ENCODE assay signal across 37 mouse cellular contexts in the genomic region with DNA sequence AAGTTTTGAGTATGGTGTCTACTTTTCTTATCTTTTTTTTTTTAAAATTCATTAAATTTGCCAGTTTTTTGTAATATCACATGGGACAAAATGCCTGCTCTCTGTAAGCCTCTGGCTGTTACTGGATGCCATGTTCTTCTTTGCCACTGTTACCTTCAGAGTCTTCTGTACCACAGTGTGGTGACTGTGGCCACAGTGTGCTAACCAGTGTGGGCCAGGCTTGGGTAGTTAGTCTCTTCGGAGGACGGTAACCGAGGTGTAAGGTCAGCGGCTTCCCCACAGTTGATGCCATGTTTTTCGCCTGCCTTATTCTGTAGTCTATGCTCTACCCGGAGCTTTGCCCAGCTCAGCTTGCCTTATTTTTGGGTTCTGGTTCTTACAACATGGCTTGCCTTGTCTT. TPM values are rescaled to one million over a fixed set of nuclear protein-coding genes. Genes with fewer than 3 reads are reported as not detected.
"Had no signal": no experiment of that assay in that cellular context is flagged by ENCODE, and none has a peak within 500 bp of the region (broad histone marks: within the 10 kb centered on the region; RNA-seq: fewer than 3 reads in every experiment).

No protein-coding gene starts in this region.

- H3K27ac ChIP-seq: heart, adult 2 months; heart, embryonic 13.5 days; heart, embryonic 15.5 days; hindbrain, embryonic 10.5 days; hindbrain, embryonic 12.5 days; hindbrain, embryonic 14.5 days; intestine, embryonic 15.5 days; layer of hippocampus, adult 2 months; left cerebral cortex, adult 2 months; limb, embryonic 10.5 days; limb, embryonic 12.5 days; liver, embryonic 13.5 days had no signal

- H3K36me3 ChIP-seq: heart, embryonic 15.5 days; intestine, embryonic 15.5 days; limb, embryonic 12.5 days; liver, embryonic 13.5 days had no signal

- DNase-seq: gastrocnemius, postnatal 14 days; gastrocnemius, postnatal 36 days; heart, adult 11 months; heart, adult 2 months; heart, postnatal 4 days; kidney, adult 18-20 months; kidney, adult 8-10 months; kidney, postnatal 10 days; kidney, postnatal 25 days; kidney, postnatal 4 days; liver; liver, embryonic 13.5 days had no signal

- ATAC-seq: hindbrain, embryonic 16.5 days; intestine, embryonic 15.5 days; intestine, postnatal 0 days had no signal

- H3K27me3 ChIP-seq: heart, embryonic 13.5 days; heart, embryonic 15.5 days; hindbrain, embryonic 12.5 days; intestine, embryonic 15.5 days; limb, embryonic 12.5 days; liver, embryonic 13.5 days had no signal

- H3K4me3 ChIP-seq: heart, adult 2 months; heart, embryonic 13.5 days; heart, embryonic 15.5 days; hindbrain, embryonic 10.5 days; hindbrain, embryonic 12.5 days; intestine, embryonic 15.5 days; layer of hippocampus, adult 2 months; left cerebral cortex, adult 2 months; limb, embryonic 10.5 days; limb, embryonic 12.5 days; liver, embryonic 13.5 days had no signal

- H3K9me3 ChIP-seq: heart, embryonic 13.5 days; heart, embryonic 15.5 days; hindbrain, embryonic 10.5 days; hindbrain, embryonic 12.5 days; intestine, embryonic 15.5 days; limb, embryonic 10.5 days; limb, embryonic 12.5 days; liver, embryonic 13.5 days had no signal

- H3K4me1 ChIP-seq: hindbrain, embryonic 10.5 days; hindbrain, embryonic 12.5 days; intestine, embryonic 15.5 days; limb, embryonic 10.5 days had no signal

RNA-seq across cellular contexts. Expression of gene 4930595D18Rik, which starts 1.9 kb away (rescaled TPM):
- total RNA-seq: gastrocnemius, adult 18-20 months; gastrocnemius, adult 8-10 months; gastrocnemius, postnatal 14 days; gastrocnemius, postnatal 36 days; heart, adult 2 months; heart, postnatal 25 days; heart, postnatal 4 days; layer of hippocampus, adult 2 months; layer of hippocampus, postnatal 10 days; layer of hippocampus, postnatal 25 days; left cerebral cortex, adult 2 months; left cerebral cortex, postnatal 14 days; left cerebral cortex, postnatal 36 days had no signal
- polyA plus RNA-seq: gonadal fat pad, adult 2 months; heart, adult 2 months; heart, embryonic 11.5 days; heart, embryonic 13.5 days; heart, embryonic 15.5 days; heart, postnatal 0 days; hindbrain, embryonic 10.5 days; hindbrain, embryonic 12.5 days; hindbrain, embryonic 14.5 days; intestine, embryonic 15.5 days; intestine, postnatal 0 days; kidney, embryonic 14.5 days; kidney, embryonic 16.5 days; limb, embryonic 10.5 days; limb, embryonic 12.5 days; liver, embryonic 11.5 days; liver, embryonic 13.5 days had no signal
